Mouse (Mus musculus) embryo, embryonic 11.5 days (tissue): ENCODE results near the gene Faap24.

ENCODE experiments used
- DNase-seq: peaks from one replicate; pipeline ENCODE4 v3.0.0-alpha.2; 2012; ENCODE audit warnings: low read depth, low spot score

Faap24 gene

GRCm38 (mm10) chr7:35396542-35397168, at the start of gene Faap24, which contains the start of gene Cep89:
Gene Faap24, minus strand, starts transcription at chr7:35396836.
Gene Cep89, plus strand, starts transcription at chr7:35397035.
- DNase-seq: peak; percentile 96

- no peak for DNase-seq
These were observed 38.6 kb upstream of the Faap24 start for GRCm38 (mm10) chr7:35435266-35435665.

GRCm38 (mm10) chr7:35428146-35428545, 31.5 kb upstream of the Faap24 start:
- DNase-seq: no peak

GRCm38 (mm10) chr7:35423071-35423470, 26.4 kb upstream of the Faap24 start:
- no peak for DNase-seq

GRCm38 (mm10) chr7:35416654-35416948, 20.0 kb upstream of the Faap24 start:
- no peak for DNase-seq

- DNase-seq: no peak
These were observed 19.4 kb upstream of the Faap24 start for GRCm38 (mm10) chr7:35415801-35416653.

GRCm38 (mm10) chr7:35415226-35415625, 18.6 kb upstream of the Faap24 start:
- DNase-seq: no peak

- no peak for DNase-seq
These were observed 4.5 kb upstream of the Faap24 start for GRCm38 (mm10) chr7:35401169-35401568.

GRCm38 (mm10) chr7:35395734-35396456, 741 bp downstream of the Faap24 start:
- DNase-seq: no peak

- DNase-seq: no peak
These were observed 3.7 kb downstream of the Faap24 start for GRCm38 (mm10) chr7:35392935-35393334.

- DNase-seq: no peak
These were observed 7.9 kb downstream of the Faap24 start for GRCm38 (mm10) chr7:35388694-35389093.

- no peak for DNase-seq
These were observed 10.1 kb downstream of the Faap24 start for GRCm38 (mm10) chr7:35386525-35386952.

GRCm38 (mm10) chr7:35382706-35383353, 13.8 kb downstream of the Faap24 start:
- DNase-seq: no peak

GRCm38 (mm10) chr7:35381861-35382260, 14.8 kb downstream of the Faap24 start:
- no peak for DNase-seq

- no peak for DNase-seq
These were observed 16.3 kb downstream of the Faap24 start for GRCm38 (mm10) chr7:35380351-35380750.

GRCm38 (mm10) chr7:35379492-35380119, 17.0 kb downstream of the Faap24 start:
- no peak for DNase-seq

GRCm38 (mm10) chr7:35376623-35377022, 20.0 kb downstream of the Faap24 start:
- no peak for DNase-seq

GRCm38 (mm10) chr7:35374265-35374664, 22.4 kb downstream of the Faap24 start:
- DNase-seq: no peak

- no peak for DNase-seq
These were observed 23.3 kb downstream of the Faap24 start for GRCm38 (mm10) chr7:35373146-35373989.

- DNase-seq: no peak
These were observed 24.1 kb downstream of the Faap24 start for GRCm38 (mm10) chr7:35372483-35373017.
